Mouse (Mus musculus): ENCODE results near the gene Galnt2.

GRCm38 (mm10) chr8:124248688-124249087 is 17.5 kb downstream of the Galnt2 start:
- TF ChIP-seq CTCF (IDR thresholded peaks at IDR 0.05; ENCODE audit: low read depth) (no peak), EP300 (IDR thresholded peaks at IDR 0.05; ENCODE audit: low read depth) (no peak)

Data from liver, postnatal 0 days (tissue).